Mouse (Mus musculus) bone marrow, adult 2 months (tissue): ENCODE results near the gene Hk3.

Source experiments
- CTCF ChIP-seq: fragments of 200-500 bp; IDR thresholded peaks from 2 replicates; pipeline ENCODE4 v1.5.1; 2011; ENCODE audit warnings: low read length, control low read depth; ENCODE audit not compliant: control insufficient read depth, insufficient read depth
- POLR2A ChIP-seq: fragments of 200-500 bp; IDR thresholded peaks from 2 replicates; pipeline ENCODE4 v1.6.1; 2011; ENCODE audit warnings: low read depth, mild to moderate bottlenecking, control low read depth, low read length, borderline replicate concordance; ENCODE audit not compliant: control insufficient read depth

GRCm38 (mm10) chr13:54970521-54971247, 50.5 kb downstream of the Hk3 start:
- no peak for TF ChIP-seq POLR2A
- peak; percentile 7; the same call in 1 of the 2 replicates for TF ChIP-seq CTCF
